Mouse (Mus musculus) hematopoietic stem cell, adult 5-6 weeks (primary cell): Measurements from ENCODE around the gene Txn2. TPM values are rescaled to one million over a fixed set of nuclear protein-coding genes. Genes with fewer than 3 reads are reported as not detected.

ENCODE experiments used
- ATAC-seq, 2 experiments: fragments of 125-278 bp in 1 of 2; replicated peaks in 1 of 2; 2 replicates each; pipeline ENCODE4 v1.8.0; 2016 to 2017; ENCODE audit warnings: inconsistent platforms in 2 of 2, mild to moderate bottlenecking in 2 of 2, moderate number of reproducible peaks in 2 of 2, low read depth in 1 of 2, moderate TSS enrichment in 1 of 2; ENCODE audit not compliant: low FRiP score in 2 of 2, poor library complexity in 2 of 2, severe bottlenecking in 2 of 2, insufficient read depth in 1 of 2, low TSS enrichment in 1 of 2
- total RNA-seq: library from RNA; stranded (forward); fragments of 172-1452, 232-1000 nt; gene quantifications from 2 replicates; pipeline ENCODE4 v1.2.3, GENCODE M21; 2017

Txn2 gene
- total RNA-seq, 1 experiment from 2014 or later: 54.5 TPM

GRCm38 (mm10) chr15:77938516-77938915, 9.7 kb upstream of the Txn2 start:
- no peak for ATAC-seq

GRCm38 (mm10) chr15:77935673-77936375, 7.0 kb upstream of the Txn2 start:
- no peak for ATAC-seq

DNA sequence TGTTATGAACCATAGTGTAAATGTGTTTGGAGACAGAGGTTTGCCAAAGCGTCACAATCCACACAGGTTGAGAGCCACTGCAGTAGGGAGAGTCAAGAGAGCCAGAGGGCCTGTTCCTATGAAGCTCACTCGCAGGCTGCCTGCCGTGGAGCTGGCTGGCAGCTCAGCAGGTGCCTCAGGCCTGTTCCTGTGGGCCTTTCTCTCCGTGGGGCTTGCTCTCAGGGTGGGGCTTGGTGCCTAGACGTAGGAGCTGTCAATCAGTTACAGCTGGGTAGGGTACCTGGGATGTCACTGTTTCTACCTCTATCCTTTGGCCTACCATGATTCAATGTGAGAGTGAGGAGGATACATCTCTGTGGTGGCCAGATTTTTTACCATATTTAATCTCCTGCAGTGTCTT, 6.2 kb upstream of the Txn2 start:
- no peak for ATAC-seq

DNA sequence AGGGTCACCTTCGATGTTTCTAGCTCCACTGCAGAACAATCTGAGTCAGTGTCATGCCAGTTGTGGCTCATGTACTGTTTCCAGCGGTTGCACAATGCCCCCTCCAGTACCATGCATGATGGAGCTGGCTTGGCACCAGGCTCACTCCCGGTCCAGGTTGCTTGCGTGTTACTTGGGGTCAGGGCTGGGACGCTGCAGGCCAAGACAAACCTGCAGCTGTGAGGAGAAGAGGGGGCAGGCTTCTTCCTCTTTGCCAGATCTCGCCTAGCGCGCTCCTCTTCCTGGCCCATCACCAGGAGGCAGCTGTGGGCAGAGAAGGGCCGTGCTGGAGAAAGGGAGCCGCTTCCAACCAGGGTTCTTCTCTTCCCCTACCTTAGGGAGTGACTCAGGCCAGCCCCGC, 5.5 kb upstream of the Txn2 start:
- no peak for ATAC-seq

DNA sequence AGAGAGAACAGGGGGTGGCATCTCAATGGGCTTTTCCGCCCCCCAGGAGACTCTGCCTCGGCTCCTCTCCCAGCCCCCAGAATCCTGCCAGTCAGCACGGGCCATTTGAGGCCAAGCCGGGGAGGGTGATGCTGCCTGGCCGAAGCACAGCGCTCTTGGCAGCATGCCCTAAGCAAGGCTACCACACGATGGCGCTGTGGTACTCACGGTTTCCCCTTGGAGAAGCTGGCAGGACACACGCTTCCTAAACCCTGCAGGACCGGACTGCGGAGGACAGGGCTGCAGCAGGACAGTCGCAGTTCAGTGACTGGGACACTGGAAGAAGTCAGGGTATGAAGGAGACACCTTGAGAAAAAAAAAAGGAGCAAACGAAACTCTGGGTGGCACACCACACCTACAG, 5.0 kb upstream of the Txn2 start:
- ATAC-seq: peak; percentile 60

DNA sequence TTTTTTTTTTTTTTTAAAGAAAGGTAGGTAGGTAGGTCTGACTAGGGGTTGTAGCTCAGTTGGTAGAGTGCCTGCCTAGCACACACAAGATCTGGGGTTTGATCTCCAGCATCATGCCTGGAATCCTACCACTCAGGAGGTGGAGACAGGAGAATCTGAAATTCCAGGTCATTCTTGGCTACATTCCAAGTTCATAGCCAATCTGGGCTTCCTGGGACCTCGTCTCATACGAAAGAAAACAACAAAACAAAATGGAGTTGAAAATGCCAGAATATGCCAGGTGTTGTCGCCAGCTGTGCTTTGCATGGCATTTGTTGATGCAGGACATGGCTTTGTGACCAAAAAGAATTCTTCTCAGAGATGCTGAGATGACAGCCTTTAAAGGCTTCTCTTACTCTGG, 4.4 kb upstream of the Txn2 start:
- ATAC-seq: no peak

- no peak for ATAC-seq
These were observed 2.8 kb upstream of the Txn2 start for GRCm38 (mm10) chr15:77931689-77932016.

DNA sequence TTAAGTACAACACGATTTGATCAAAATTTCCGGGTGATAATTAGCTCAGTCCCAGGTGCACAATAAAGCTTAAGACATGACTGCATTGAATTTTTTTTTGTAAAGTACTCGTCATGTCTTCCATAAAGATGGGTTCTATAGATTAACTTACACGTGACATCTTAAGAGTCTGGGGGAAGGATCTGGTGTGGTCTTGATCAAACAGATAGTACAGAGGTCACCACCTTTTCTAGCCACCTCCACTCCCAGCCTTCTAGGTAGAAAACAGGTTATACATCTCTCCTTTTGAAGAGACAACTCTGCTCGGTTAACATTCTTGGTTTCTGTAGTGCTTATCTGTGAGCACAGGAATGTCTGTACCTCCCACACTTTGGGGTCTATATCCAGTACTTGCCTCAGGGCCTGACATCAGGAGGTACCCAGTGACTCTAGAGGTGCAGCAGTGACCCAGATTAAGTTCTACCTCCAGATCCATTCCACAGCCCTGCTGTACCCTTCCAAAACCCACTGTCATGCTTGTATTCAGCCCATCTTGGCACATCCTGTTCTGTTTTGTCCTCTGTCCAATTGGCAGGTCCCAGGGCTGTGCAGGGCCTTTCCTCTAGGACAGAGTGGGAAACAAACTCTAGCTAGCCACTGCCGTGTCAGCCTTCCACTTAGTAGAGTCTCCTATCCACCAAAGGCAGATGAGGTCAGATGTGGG, 2.3 kb upstream of the Txn2 start:
- ATAC-seq: no peak

DNA sequence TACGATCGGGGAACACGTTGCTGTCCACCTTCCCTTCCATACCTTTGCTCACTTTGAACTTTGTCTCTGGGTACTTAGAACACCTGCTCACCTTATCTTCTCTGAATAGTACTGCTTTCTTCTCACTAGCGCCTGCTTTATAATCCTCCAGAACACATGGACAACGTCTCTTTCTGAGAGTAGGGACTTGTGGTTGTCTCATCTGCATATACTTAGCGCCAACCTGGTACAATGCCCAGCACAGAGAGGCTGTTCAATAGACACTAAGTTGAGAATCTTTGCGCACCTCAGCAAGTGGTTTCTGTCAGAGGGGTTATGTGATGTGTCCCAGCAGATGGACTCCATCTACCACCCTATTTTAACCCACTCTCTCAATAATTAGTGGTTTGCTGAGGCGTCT, 998 bp upstream of the Txn2 start:
- ATAC-seq: no peak

GRCm38 (mm10) chr15:77928091-77928490, 715 bp downstream of the Txn2 start:
- ATAC-seq: no peak

DNA sequence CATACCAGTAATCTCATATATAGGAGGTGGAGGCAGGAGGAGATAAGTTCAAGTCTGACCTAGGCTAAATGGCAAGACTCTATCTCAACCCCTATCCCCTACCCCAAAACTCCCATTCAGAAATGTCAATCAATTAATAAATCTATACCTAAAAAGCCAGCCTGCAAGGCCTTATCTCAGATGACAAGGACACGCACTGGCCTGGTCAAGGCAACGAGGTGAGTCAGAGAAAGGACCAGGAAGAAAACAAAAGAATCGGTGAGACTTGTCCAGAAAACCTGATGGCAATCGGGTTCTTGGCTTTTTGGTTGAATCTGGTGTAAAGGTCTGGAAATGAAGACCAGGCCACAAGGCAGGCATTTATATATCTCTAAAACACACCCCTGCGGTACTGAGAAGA, 1.9 kb downstream of the Txn2 start:
- ATAC-seq: no peak

DNA sequence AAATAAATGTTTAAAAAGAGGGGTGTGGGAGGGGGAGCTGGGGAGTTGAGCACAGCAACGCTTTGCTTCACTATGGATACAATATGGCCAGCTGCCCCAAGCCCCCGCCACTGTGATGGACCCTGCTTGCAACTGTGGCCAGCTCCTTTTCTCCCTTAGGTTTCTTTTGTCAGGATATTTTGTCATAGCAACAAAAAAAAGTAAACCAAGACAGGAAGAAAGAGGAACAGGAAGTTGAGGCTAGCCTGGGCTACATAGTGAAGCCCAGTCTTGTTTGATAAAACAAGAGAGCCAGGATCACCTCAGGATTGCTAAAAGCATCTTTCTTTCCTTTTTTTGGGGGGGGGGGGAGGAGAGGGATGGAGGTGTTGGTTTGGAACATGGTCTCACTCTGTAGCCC, 3.6 kb downstream of the Txn2 start:
- ATAC-seq: no peak

DNA sequence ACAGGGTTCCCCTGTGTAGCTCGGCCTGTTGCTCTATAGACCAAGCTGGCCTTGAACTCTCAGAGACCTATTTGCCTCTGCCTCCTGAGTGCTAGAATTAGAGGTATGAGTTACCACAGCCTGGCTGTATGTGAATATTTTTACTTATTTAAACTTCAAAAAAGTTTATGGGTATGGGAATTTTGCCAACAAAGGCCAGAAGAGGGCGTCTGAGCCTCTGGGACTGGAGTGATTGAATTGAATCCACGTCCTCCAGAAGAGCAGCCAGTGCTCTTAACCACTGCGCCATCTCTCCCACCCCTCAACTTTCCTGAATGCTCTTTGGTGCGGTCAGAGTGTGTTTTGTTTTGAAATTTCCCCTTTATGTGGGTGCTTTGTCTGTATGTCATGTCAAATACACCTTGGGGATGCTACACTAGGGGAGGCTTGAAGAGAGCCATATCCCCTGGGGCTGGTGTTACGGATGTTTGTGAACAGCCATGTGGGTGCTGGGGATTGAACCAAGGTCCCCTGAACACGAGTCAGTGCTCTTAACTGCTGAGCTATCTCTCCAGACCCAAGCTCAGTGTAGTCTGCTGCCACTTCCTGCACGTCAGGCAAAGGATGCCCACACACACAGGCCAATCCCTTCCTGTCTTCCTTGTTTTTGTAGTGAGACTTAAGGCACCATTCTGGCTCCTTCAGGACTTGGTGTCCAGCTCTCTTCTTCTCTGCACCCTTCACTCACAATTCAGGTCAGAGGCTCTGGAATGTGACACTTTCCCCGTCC, 5.4 kb downstream of the Txn2 start:
- no peak for ATAC-seq

GRCm38 (mm10) chr15:77922710-77923109, 6.1 kb downstream of the Txn2 start:
- no peak for ATAC-seq

DNA sequence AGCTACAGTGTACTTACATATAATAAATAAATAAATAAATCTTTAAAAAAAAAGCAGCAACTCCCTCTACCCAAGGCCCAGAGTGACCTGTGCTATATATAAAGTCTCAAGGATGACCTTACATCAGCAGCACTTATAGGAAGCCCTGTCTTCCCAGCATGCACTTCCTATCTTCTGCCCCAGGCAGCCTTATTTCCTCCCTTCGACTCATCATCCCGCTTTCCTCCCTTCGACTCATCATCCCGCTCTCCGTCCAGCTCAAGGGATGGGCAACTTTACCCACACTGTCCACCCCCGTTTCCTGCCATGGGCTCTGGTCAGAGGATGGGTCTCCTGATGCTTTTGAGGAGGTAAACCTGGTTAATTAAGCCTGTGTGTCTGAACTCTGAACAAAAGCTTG, 7.2 kb downstream of the Txn2 start:
- no peak for ATAC-seq

DNA sequence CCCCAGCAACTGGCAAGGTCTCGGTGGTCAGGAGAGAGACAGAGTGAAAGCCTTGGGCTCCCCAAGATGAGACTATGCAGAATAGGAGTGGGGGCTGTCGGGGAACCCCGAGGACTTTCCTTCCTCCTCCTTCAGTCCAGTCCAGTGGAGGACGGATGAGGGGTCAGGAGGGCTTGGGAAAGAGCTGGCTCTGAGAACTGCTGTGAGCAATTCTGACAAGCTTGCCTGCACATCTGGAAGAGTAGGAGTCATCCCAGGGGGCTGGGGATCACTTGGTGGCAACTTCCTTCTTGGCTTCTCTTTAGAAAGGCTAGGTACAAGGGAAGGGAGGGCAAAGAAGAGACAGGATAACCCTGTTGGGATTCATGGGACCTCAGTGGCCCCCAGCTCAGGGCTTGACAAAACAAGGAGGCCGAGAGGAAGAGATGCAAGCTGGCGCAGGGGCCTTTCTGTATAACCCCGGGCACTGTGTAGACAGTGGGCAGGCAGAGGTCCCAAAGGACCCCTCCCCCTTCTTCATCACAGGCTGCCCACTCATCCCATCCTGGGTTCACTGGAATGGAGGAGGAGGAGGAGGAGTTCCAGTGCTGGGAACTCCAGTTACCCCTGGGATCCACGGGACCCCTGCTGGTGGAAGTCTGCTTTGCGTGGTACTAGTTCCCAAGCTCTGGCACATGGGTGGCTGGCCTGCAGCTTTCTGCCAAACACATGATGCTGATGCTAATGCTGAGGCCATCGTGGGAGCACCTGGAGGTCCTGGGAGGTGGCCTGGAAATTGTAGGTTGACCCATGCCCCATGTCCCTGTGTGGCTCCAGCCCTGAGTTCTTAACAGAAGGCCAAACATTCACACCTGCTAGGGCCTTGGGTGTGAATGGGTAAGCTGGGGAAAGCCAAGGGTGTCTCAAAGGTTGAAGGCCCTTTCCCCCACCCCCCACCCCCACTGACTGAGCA, 8.0 kb downstream of the Txn2 start:
- no peak for ATAC-seq

DNA sequence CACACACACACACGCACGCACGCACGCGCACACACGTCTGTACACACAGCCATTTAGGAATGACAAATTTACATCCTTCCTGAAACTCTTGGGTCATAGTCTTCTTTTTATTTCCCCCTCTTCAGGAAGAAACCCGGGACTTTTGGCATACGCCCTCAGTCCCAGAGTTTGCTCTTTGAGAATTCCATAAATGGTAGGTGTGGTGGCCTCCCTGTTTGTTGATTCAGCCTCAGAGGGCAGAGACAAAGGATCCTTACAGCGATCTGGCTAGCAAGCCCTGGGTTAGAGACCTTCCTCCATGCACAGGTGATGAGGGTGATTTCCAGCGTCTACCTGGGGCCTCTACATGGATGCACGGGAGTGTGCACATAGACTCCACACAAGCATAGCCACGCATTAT, 9.4 kb downstream of the Txn2 start:
- ATAC-seq: no peak
